Mouse (Mus musculus): ENCODE results near the gene Sf3b3. TPM values are rescaled to one million over a fixed set of nuclear protein-coding genes. Genes with fewer than 3 reads are reported as not detected.
"Not testable (repeated sequence)": the region's sequence is repeated elsewhere in the genome, so short reads cannot be mapped to it uniquely, and the experiment has no call there.

Gene Sf3b3
- total RNA-seq (2014; fragmentation: Nextera tagmentation) (149 and 187 TPM in 2 replicates), total RNA-seq (2017) (174 and 176 TPM in 2 replicates)

DNA sequence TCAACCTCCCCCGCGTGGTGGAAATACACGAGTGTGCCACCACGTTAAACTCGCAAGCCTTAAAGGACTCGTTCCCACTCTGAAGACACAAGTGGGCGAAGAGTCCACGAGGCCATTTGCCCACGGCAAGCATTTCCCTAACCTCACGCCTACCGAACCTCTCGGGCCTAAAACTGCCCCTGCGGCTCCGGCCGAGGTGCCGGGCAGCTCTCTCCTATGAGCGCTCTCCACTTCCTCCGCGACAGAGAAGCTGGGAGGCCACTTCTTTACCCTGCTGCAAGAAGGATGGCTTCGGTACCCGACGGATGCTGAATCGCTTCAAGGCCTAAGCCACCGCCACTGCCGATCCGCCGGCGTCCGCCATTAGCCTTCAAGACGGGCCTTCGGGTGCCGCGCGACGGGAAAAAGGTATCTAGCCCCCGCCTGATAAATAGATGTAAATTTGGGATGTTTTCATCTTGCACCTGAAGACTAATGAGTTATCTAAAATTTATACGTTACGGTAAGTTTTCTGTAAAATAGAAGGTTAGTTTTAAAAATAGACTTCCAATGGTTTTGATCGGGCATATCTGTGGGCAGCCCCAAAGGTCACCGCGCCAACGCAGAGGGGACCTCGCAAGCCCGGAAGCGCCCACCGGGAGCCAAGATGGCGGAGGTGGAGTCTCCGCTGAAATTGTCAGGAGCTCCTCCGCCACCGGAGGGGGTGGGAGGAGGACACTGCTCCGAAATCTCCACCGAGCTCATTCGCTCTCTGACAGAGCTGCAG, at the start of gene Sf3b3, which contains the start of gene Cog4:
Gene Sf3b3, minus strand, starts transcription at position 383 of the 766 bp plus-strand sequence.
Gene Cog4, plus strand, starts transcription at position 196 of the 766 bp plus-strand sequence.
- ATAC-seq (replicated peaks; ENCODE audit: poor library complexity, severe bottlenecking), result peak; percentile 94

DNA sequence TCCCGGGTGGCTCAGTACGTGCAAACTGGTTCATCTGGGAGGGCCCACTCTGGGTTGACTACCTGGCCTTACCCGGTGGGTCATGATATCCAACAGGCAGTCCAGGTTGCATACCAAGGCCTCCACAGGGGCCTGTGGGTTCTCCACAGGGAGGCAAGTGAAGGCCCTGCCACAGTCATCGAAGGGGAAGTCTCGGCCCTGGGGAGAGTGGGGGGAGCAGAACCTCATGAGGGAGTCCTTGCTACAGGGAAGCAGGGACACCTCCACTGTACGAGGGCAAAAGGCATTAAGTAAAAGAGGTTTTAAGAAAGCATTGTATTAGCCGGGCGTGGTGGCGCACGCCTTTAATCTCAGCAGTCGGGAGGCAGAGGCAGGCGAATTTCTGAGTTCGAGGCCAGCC, 49.2 kb upstream of the Sf3b3 start:
- peak; percentile 54 for ATAC-seq (replicated peaks; ENCODE audit: poor library complexity, severe bottlenecking)

DNA sequence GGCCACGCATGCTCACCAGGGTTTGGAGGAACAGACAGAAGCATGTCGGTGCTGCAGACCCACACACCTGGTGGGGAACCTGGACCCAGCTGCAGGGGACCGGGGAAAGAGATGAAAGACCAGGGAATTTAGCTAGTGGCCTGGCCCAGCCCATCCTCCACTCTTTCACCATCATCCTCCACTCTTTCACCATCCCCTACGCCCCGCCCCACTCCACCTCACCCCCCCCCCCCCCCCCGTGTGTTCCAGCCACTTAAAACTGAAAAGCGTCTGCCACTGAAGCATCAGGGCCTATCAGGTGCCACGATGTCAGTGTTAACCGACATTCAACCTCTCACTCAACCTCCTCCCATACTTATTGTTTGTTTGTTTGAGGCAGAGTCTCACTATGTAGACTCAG, 48.7 kb upstream of the Sf3b3 start:
- peak; percentile 46 for ATAC-seq (replicated peaks; ENCODE audit: poor library complexity, severe bottlenecking)

DNA sequence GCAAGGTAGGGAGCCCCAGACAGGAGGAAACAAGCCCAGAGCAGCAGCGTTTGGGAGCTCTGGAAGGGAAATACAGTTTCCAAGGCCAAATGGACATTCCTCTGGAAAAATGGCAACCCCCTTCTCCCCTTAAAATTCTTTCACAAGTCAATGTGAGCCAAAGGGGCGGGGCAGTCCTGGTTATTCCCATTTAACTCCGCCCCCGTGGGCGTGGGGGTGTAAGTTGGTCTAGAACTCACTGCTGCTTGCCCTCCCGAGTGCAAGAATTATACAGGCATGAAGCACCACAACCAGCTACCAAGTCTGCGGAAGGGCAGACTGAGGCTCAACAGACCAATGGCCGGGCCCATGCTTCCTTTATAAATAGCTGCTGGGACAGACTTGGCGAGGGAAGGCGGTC, 48.3 kb upstream of the Sf3b3 start:
- 0 out of 2 replicates have a peak, but pooled peaks have one; percentile 4 for ATAC-seq (replicated peaks; ENCODE audit: poor library complexity, severe bottlenecking)

DNA sequence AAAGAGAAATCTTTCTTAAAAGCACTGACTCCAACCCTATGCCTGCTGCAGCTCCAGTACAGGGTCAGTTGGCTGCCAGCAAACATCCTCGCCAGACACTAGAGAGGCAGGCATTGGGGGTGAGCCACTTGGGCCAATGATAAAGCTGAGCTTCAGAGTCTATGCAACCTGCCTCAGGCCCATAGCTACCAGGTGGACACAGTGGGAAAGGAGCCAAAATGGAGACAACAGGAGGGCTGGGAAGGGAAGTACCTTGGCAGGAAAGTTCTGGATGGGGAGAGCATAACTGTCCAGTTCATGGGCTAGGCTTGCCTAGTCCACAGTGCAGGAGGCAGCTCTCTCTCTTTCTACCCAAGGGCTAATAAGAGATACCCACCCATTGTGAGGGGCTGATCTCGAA, 46.3 kb upstream of the Sf3b3 start:
- ATAC-seq (replicated peaks; ENCODE audit: poor library complexity, severe bottlenecking), result no peak

DNA sequence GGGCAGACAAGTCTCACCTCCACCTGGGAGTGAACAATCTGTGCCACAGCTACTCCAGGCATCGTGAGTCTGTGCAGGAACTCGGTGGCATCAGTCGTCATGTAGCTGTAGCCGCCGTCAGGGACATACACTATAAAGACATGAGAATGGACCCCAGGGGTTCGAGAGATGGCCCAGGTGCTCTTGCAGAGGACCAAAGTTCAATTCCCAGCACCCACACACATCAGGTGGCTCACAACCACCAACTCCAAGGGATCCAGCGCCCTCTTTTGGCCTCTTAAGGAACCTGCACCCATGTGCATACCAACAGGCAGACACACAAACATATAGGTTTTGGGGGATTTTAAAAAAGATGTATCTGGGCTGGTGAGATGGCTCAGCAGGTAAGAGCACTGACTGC, 45.5 kb upstream of the Sf3b3 start:
- ATAC-seq (replicated peaks; ENCODE audit: poor library complexity, severe bottlenecking), result no peak

DNA sequence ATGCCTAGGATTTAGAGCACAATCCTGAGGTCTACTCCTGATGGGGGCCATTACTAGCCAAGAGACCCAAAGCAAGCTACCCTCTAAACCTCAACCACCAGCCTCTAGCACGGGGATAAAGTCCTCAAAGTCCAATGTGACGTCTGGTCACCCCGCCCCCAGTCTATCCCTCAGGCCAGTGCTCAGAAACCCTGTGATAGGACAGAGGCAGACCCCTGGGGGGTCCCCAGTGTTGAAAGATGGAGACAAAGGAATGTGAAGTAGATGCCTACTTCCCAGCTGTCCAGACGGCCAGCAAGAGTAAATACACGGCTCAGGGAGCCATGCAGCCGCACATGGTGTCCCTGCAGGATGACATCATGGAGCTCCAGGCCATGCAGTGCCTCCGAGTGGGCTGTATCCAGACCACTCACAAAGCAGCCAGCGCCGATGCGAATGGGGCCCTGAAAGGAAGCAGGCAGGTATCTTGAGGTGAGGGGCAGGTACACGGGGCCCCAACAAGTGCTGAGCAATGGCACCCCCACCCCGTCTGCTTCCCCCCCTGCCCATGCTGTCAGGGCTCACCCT, 43.4 kb upstream of the Sf3b3 start:
- ATAC-seq (replicated peaks; ENCODE audit: poor library complexity, severe bottlenecking), result no peak

DNA sequence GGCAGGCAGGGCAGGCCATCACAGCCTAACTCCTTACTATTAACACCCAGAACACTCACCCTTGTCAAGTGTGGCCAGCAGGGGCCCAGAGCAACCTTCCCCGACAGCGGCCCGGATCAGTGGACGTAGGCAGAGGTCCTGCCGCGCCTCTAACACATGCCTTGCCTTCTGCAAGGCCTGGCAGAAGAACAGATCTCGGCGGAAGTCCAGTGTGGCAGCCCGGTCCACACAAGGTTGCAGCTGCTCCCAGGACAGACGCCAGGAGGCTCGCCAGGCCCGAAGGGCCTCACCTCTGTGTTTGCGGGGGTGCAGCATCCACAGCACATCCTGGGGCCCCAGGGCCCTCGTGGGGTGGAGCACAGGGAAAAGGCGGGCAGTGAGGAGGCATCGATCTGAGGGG, 42.3 kb upstream of the Sf3b3 start:
- ATAC-seq (replicated peaks; ENCODE audit: poor library complexity, severe bottlenecking), result no peak

DNA sequence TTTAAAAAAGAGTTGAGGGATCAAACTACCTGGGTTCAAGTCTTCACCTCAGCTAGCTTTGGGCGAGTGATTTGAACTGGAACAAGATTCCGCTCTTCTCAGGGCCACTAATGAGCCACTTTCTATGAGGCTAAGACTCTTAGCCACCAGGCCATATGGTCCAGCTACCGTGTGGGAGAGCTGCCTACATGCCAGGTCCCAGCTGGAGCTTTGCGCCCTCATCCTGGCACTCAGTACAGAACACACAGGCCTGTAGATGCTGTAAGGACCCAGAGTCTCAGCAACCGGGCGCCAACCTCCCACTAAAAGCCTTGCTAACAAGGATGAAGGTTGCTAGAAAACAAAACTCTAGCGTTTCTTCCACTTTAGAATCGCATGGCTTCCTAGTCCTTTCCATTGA, 41.9 kb upstream of the Sf3b3 start:
- ATAC-seq (replicated peaks; ENCODE audit: poor library complexity, severe bottlenecking), result no peak

DNA sequence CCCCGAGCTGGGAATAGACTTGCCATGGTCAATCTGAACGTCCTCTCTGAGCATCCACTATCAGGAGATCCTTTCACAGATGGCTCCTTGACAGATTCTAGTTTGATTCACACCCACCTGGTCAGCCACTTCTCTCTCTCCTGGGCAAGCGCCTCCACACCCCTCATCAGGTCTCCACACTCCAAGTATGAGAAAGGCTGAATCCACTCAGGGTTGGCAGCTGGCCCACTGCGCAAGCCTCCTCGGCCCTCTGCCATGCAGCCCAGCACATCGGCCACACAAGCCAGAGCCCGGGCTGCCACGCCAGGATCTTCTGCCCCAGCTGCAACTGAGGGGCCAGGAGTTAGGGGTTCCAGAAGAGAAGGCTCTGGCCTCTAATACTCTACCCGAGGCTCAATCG, 41.0 kb upstream of the Sf3b3 start:
- ATAC-seq (replicated peaks; ENCODE audit: poor library complexity, severe bottlenecking), result no peak

DNA sequence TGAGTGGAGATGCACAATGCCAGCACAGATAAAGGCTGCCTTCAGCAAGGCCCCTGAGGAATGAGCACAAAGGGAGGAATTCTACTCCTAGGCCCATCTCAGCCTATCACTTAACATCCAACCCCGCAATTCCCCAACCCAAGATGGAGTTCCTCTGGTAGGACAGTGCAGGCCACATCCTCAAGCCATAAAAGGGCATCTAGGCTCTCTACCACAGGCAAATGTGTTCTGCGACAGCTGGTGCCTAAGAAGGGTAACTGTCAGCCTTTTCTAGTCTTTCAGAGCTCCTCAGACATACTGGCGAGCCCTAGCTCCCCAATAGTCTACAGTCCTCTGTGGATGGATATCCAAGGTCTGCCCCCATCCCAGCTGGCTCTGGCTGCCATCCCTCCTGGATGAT, 40.0 kb upstream of the Sf3b3 start:
- ATAC-seq (replicated peaks; ENCODE audit: poor library complexity, severe bottlenecking), result no peak

DNA sequence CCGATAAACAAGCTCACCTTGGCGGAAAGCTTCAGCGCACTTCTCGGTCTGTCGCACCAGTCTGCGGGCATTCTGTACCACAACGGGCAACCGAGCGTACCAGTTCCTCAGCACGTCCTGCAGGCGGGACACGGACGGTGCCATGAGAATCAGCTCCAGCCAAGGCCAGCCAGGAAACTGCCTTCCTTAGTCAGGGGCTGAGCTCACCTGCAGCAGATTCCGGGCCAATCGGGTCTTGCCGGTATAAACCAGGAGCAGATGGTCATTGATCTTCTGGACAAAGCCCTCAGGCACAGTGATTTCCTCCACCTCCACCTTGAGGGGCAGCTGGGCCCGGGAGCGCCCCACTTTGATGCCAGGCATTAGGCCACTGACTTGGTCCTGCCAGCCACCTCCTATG, 37.2 kb upstream of the Sf3b3 start:
- no peak for ATAC-seq (replicated peaks; ENCODE audit: poor library complexity, severe bottlenecking)

DNA sequence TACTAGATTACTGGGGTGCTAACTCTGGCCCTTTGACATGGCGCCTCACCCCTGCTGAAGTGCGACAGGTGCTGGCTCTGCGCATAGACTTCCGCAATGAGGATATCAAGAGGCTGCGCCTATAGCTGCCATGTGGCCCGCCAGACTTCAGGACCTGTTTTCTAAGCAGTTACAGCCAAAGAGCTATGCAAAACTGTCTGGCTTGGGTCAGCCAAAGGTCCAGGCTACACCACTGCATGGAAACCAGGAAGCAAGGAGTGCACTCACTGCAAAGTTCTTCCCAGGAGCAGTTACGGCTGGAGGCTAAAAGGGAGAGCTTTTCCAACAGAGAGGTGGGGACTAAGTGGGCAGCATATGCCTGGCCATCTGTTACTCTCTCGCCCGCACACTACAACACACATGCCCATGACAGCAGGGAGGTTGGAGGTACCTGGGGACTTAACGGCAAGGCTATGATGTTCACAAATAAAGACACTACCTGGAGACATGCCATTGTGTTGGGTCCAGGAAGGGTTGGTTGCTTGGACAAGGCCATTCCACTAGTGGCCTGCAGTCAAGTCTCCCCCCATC, 35.2 kb upstream of the Sf3b3 start:
- no peak for ATAC-seq (replicated peaks; ENCODE audit: poor library complexity, severe bottlenecking)

DNA sequence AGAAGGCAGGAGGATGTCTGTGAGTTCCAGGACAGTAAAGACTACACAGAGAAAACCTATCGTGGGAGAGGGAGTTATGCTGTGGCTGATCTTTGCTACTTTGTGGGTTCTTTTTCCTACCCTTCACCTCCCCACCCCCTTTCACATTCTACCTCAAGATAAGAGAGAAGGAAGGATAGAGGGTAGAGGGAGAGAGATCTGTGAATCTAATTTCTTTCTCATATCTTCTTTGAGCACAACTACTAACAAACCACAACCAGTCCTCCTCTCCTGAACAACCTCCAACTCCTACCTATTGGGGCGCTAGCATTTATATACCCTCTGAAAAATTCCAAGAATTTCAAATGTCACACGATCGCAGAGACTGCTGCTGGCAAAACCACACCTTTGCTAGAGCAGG, 31.3 kb upstream of the Sf3b3 start:
- ATAC-seq (replicated peaks; ENCODE audit: poor library complexity, severe bottlenecking), result no peak

DNA sequence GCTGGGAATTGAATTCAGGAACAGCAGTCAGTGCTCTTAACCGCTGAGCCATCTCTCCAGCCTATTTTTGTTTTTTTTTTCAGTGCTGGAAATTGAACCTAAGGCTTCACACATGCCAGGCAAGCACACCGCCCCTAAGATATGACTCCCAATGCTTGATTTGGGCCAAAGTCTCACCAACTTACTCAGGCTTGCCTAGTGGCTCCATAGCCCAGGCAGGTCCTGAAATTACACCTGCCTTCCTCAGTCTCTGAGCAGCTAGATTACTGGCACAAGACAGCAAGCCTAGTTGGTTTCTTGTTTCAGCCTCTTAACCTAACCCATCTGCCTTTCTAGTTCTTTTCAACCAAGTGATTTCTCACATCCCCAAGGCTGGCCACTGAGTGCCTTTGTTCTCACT, 23.9 kb upstream of the Sf3b3 start:
- no peak for ATAC-seq (replicated peaks; ENCODE audit: poor library complexity, severe bottlenecking)

DNA sequence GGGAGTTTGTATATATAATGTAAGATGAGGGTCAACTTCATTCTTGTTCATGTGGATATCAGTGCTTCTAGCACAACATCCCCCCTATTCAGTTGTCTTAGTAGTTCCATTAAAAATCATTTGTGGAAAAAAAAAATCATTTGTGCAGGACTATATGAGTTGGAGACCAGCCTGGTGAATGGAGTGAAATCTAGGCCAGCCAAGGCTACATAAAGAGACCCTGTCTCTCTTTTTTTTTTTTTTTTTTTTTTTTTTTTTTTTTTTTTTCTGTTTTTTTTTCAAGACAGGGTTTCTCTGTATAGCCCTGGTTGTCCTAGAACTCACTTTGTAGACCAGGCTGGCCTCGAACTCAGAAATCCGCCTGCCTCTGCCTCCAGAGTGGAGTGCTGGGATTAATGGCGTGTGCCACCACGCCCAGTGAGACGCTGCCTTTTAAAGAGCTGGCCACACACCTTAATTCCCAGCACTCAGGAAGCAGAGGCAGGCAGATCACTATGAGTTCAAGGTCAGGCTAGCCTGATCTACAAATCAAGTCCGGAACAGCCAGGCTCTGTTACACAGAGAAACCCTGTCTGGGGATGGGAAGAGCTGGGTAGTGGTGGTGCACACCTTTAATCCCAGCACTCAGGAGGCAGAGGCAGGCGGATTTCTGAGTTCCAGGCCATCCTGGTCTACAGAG, 14.9 kb upstream of the Sf3b3 start:
- not testable (repeated sequence) for ATAC-seq (replicated peaks; ENCODE audit: poor library complexity, severe bottlenecking)

DNA sequence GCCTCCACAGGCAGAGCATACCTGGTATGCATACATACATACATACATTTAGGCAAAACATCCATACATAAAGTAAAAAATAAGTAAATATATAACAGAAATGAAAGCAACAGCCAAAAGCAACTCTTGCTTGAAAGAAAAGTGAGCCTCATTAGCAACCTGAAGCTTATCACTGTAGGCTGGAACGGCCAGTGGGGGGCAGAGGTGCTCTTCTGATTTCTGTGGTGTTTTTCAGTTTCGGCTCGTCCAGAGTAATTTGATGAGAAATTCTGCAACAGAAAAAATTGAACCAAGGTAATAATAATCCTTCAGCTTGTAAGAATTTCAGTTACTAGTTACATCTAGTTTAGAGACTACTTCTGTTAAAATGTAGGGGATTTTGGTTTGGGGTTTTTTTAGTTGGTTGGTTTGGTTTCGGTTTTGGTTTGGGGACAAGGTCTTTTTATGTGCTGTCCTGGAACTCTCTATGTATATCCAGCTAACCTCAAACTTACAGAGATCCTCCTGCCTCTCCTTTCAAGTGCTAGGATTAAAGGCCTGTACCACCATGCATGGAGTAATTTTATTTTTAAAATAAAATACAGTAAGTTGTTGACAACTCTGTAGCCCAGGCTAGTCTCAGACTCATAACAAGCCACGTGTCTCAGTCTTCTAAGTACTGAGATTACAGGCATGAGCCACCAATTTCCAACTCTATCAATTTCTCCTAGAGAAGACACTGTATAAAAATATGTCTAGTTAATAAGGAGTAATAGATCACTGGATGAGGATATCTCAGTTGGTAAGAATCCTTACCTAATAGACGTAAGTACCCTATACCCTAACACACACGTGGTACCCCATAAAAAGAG, 13.3 kb upstream of the Sf3b3 start:
- peak; percentile 59; the same call in 1 of the 2 replicates for ATAC-seq (replicated peaks; ENCODE audit: poor library complexity, severe bottlenecking)

DNA sequence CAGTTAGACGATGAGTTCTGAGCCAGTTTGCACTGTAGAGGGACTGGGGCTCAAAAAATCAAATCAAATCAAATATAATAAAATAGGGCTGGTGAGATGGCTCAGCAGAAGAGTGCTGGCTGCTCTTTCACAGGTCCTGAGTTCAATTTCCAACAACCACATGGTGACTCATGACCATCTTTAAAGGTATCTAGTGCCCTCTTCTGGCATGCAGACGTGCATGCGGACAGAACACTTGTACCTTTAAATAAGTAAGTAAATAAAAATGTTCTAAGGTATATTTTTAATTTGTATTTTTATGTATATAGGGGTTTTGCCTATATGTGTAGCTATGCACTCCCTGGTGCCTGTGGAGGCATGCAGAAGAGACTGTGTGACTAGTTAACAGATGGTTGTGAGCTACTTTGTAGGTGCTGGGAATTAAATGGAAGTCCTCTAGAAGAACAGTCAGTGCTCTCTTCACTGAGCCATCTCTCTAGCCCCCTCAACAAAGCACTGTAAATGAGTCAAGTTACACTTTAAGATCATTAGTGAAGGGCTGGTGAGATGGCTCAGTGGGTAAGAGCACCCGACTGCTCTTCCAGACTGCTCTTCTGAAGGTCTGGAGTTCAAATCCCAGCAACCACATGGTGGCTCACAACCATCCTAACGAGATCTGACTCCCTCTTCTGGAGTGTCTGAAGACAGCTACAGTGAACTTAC, 10.3 kb upstream of the Sf3b3 start:
- no peak for ATAC-seq (replicated peaks; ENCODE audit: poor library complexity, severe bottlenecking)

DNA sequence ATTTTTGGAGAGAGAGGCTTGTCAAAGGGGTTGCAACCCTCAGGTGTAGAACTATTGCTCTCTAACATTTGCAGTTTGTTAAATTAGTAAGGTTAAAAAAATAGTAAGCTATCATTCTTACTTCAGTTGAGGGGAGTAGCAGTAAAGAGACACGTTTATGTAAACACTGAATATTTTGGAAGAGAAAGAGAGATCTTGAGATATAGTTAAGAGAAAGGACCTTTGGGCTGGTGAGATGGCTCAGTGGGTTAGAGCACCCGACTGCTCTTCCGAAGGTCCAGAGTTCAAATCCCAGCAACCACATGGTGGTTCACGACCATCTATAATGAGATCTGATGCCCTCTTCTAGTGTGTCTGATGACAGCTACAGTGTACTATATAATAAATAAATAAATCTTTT, 9.5 kb upstream of the Sf3b3 start:
- not testable (repeated sequence) for ATAC-seq (replicated peaks; ENCODE audit: poor library complexity, severe bottlenecking)

DNA sequence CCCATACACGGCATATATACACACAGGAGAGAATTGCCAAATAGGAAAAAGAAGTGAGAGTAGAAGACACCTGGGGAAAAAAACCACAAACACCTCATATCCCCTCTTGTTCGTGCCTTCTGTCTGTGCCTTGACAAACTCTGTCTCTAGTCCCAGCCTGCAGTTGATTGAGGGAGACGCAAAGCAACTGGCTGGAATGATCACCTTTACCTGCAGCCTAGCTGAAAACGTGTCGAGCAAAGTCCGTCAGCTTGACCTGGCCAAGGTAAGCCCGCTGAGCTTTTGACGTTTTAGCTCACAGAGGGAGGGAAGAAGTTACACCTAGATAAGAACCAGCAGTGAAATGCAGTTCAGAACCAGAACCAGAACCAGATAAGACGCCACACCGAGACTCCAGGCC, 4.6 kb upstream of the Sf3b3 start:
- ATAC-seq (replicated peaks; ENCODE audit: poor library complexity, severe bottlenecking), result no peak
